Mouse (Mus musculus): ENCODE measurements around the gene Sppl2b. TPM values are rescaled to one million over a fixed set of nuclear protein-coding genes. Genes with fewer than 3 reads are reported as not detected.
"Not testable (repeated sequence)": the region's sequence is repeated elsewhere in the genome, so short reads cannot be mapped to it uniquely, and the experiment has no call there.

The Sppl2b gene
- polyA plus RNA-seq, 1 experiment from 2014 or later, result 52.9 TPM

GRCm38 (mm10) chr10:80827870-80828420 is 27.1 kb upstream of the Sppl2b start:
- 89% methylated on average over 10 of the region's 10 CpGs for WGBS
- Histone ChIP-seq H3K27ac (peak overlapping the region; percentile 97; the same call in 1 of the 2 replicates), H3K36me3 (peaks cover 31% of the 10 kb centered on the region), H3K9me3 (no peaks in the 10 kb centered on the region), H3K4me1 (replicated peaks) (peaks cover 60% of the 10 kb centered on the region), H3K4me3 (peak overlapping the region; percentile 89), H3K27me3 (ENCODE audit: insufficient read depth, poor library complexity, severe bottlenecking) (peaks cover 2% of the 10 kb centered on the region)
- no peak for DNase-seq (ENCODE audit: low spot score)

GRCm38 (mm10) chr10:80828587-80828986 is 26.5 kb upstream of the Sppl2b start:
- H3K27me3 ChIP-seq (ENCODE audit: insufficient read depth, poor library complexity, severe bottlenecking); DNase-seq (ENCODE audit: low spot score); H3K9me3 ChIP-seq; H3K27ac ChIP-seq: not testable (repeated sequence)
- 92% methylated on average over 9 of the region's 9 CpGs for WGBS
- Histone ChIP-seq H3K4me1 (replicated peaks) (peaks cover 66% of the 10 kb centered on the region), H3K36me3 (peaks cover 31% of the 10 kb centered on the region), H3K4me3 (peak overlapping the region; percentile 89)

DNA sequence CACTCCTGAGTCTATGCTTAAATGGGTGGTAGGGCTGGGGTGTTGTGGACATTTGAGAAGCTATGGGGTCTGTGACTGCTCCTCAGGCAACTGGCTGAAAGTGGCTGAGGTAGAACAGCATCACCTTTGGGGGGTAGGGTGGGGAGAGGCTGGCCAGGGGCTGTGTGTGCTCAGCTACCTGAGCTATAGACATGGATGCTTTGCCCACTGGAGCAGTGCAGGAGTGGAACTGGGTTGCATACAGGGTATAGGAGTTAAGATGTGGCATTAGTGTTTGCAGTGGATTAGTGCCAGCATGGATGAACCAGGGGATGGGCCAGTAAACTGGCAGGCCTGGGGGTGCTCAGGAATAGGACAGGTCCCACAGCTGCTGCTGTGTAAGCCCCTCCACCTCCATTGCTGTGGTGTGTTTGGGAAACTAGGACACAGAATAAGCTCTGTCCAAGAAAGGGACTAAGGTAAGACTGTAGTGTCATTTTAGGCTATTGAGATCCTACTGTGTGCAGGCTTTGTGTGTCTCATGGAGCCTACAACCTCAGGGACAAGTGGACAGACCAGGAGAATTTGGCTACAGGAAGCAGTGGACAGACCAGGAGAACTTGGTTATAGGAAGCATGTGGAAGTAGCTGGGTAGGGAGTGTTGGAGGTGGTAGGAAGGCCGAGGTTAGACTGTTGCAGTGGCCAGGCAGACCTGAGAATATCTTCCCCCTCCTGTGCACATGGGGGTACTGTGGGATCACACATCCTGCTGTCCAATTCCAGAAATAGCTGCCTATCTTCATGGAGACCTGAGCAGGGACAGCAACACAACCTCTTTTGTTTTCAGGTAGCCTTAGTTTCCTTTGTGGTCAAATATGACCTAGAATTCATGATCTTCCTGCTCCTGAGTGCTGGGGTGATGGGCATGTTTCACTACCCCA is 25.5 kb upstream of the Sppl2b start:
- Histone ChIP-seq H3K27me3 (ENCODE audit: insufficient read depth, poor library complexity, severe bottlenecking) (peaks cover 19% of the 10 kb centered on the region), H3K9me3 (peaks cover 5% of the 10 kb centered on the region; the same call in 1 of the 2 replicates), H3K4me1 (replicated peaks) (peaks cover 66% of the 10 kb centered on the region), H3K36me3 (peaks cover 31% of the 10 kb centered on the region), H3K4me3 (0 out of 2 replicates have a peak overlapping the region, but pooled peaks have one; percentile 9), H3K27ac (no peak overlapping the region)
- 69% methylated on average over 1 of the region's 1 CpGs for WGBS
- DNase-seq (ENCODE audit: low spot score), result no peak

DNA sequence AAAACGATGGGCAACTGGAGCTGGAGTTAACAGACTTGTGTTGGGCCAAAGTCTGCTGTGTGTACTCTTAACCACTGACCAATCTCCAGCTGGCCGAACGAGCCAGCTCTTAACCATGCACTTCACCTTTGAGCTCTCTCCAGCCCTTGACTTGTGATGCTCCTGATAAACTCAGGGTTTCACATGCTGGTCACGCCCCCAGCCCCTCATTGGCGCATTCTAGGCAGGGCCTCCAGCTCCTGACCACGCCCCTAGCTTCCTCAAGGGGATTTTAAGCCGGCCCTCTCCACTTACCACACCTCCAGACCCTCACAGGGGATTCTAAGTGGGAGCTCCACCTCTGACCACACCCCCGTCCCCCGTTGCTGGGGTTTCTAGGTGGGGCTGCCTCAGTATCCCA is 23.9 kb upstream of the Sppl2b start:
- peak overlapping the region; percentile 26; the same call in 1 of the 2 replicates for H3K4me3 ChIP-seq
- H3K9me3 ChIP-seq, result peaks cover 10% of the 10 kb centered on the region; the same call in 1 of the 2 replicates
- peaks cover 73% of the 10 kb centered on the region for H3K4me1 ChIP-seq (replicated peaks)
- peaks cover 31% of the 10 kb centered on the region for H3K36me3 ChIP-seq
- DNase-seq (ENCODE audit: low spot score), result peak; percentile 77
- peaks cover 34% of the 10 kb centered on the region for H3K27me3 ChIP-seq (ENCODE audit: insufficient read depth, poor library complexity, severe bottlenecking)
- 4% methylated on average over 9 of the region's 9 CpGs for WGBS
- no peak overlapping the region for H3K27ac ChIP-seq

- Histone ChIP-seq H3K36me3 (peaks cover 29% of the 10 kb centered on the region), H3K4me3 (no peak overlapping the region), H3K27ac (no peak overlapping the region; the same call in 1 of the 2 replicates), H3K27me3 (ENCODE audit: insufficient read depth, poor library complexity, severe bottlenecking) (peaks cover 51% of the 10 kb centered on the region), H3K9me3 (peaks cover 10% of the 10 kb centered on the region; the same call in 1 of the 2 replicates), H3K4me1 (replicated peaks) (peaks cover 80% of the 10 kb centered on the region)
- peak; percentile 33 for DNase-seq (ENCODE audit: low spot score)
- WGBS, result 43% methylated on average over 7 of the region's 7 CpGs
Observed at GRCm38 (mm10) chr10:80832818-80833217, 22.3 kb upstream of the Sppl2b start.

GRCm38 (mm10) chr10:80835617-80836016 is 19.5 kb upstream of the Sppl2b start:
- peak overlapping the region; percentile 18; the same call in 1 of the 2 replicates for H3K4me3 ChIP-seq
- peaks cover 2% of the 10 kb centered on the region for H3K36me3 ChIP-seq
- H3K4me1 ChIP-seq (replicated peaks), result peaks cover 75% of the 10 kb centered on the region
- no peak overlapping the region for H3K27ac ChIP-seq
- H3K9me3 ChIP-seq, result peaks cover 10% of the 10 kb centered on the region; the same call in 1 of the 2 replicates
- WGBS, result 53% methylated on average over 30 of the region's 30 CpGs
- peaks cover 61% of the 10 kb centered on the region for H3K27me3 ChIP-seq (ENCODE audit: insufficient read depth, poor library complexity, severe bottlenecking)
- DNase-seq (ENCODE audit: low spot score), result no peak

DNA sequence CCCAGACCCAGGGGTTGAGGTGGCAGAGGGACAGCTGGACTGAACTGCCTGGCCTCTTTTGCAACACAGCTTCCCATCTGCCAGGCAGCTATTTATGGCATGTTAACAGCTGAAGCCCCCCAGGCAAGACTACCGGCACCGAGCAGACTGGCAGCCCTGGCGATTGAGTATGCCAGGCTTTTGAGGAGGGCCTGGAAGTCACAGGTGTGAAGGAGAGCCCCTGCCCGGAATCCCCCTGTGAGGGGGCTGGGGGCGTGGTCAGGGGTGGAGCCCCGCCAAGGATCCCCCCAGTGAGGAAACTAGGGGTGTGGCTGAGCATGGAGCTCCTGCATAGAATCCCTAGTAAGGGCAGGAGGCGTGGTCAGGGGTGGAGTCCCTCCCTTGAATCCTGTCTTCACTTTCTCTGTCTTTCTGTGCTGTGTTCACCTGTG is 18.1 kb upstream of the Sppl2b start:
- peaks cover 10% of the 10 kb centered on the region; the same call in 1 of the 2 replicates for H3K9me3 ChIP-seq
- H3K4me3 ChIP-seq, result no peak overlapping the region
- no peak for DNase-seq (ENCODE audit: low spot score)
- no peaks in the 10 kb centered on the region for H3K36me3 ChIP-seq
- 54% methylated on average over 7 of the region's 7 CpGs for WGBS
- H3K4me1 ChIP-seq (replicated peaks), result peaks cover 76% of the 10 kb centered on the region
- no peak overlapping the region for H3K27ac ChIP-seq
- peaks cover 75% of the 10 kb centered on the region for H3K27me3 ChIP-seq (ENCODE audit: insufficient read depth, poor library complexity, severe bottlenecking)

GRCm38 (mm10) chr10:80837827-80838226 is 17.2 kb upstream of the Sppl2b start:
- H3K27me3 ChIP-seq (ENCODE audit: insufficient read depth, poor library complexity, severe bottlenecking), result peaks cover 83% of the 10 kb centered on the region
- no peak for DNase-seq (ENCODE audit: low spot score)
- H3K4me1 ChIP-seq (replicated peaks), result peaks cover 68% of the 10 kb centered on the region
- 9% methylated on average over 2 of the region's 2 CpGs for WGBS
- H3K9me3 ChIP-seq, result peaks cover 10% of the 10 kb centered on the region; the same call in 1 of the 2 replicates
- H3K4me3 ChIP-seq, result 0 out of 2 replicates have a peak overlapping the region, but pooled peaks have one; percentile 9
- no peak overlapping the region for H3K27ac ChIP-seq
- H3K36me3 ChIP-seq, result no peaks in the 10 kb centered on the region

GRCm38 (mm10) chr10:80838346-80838912 is 16.6 kb upstream of the Sppl2b start:
- Histone ChIP-seq H3K36me3 (no peaks in the 10 kb centered on the region), H3K27me3 (ENCODE audit: insufficient read depth, poor library complexity, severe bottlenecking) (peaks cover 83% of the 10 kb centered on the region), H3K9me3 (peaks cover 10% of the 10 kb centered on the region; the same call in 1 of the 2 replicates), H3K27ac (no peak overlapping the region), H3K4me1 (replicated peaks) (peaks cover 67% of the 10 kb centered on the region), H3K4me3 (no peak overlapping the region)
- 66% methylated on average over 2 of the region's 2 CpGs for WGBS
- DNase-seq (ENCODE audit: low spot score), result no peak

- Histone ChIP-seq H3K27ac (no peak overlapping the region), H3K9me3 (peaks cover 2% of the 10 kb centered on the region; the same call in 1 of the 2 replicates), H3K4me1 (replicated peaks) (peaks cover 75% of the 10 kb centered on the region), H3K27me3 (ENCODE audit: insufficient read depth, poor library complexity, severe bottlenecking) (peaks cover 83% of the 10 kb centered on the region), H3K4me3 (no peak overlapping the region), H3K36me3 (no peaks in the 10 kb centered on the region)
- 56% methylated on average over 6 of the region's 6 CpGs for WGBS
- DNase-seq (ENCODE audit: low spot score), result no peak
Observed at GRCm38 (mm10) chr10:80839848-80840247, 15.2 kb upstream of the Sppl2b start.

- 0 out of 2 replicates have a peak overlapping the region, but pooled peaks have one; percentile 5 for H3K4me3 ChIP-seq
- 0 out of 2 replicates have a peak overlapping the region, but pooled peaks have one; percentile 29 for H3K27ac ChIP-seq
- peaks cover 82% of the 10 kb centered on the region for H3K27me3 ChIP-seq (ENCODE audit: insufficient read depth, poor library complexity, severe bottlenecking)
- no peaks in the 10 kb centered on the region for H3K9me3 ChIP-seq
- WGBS, result 80% methylated on average over 2 of the region's 2 CpGs
- no peaks in the 10 kb centered on the region for H3K36me3 ChIP-seq
- H3K4me1 ChIP-seq (replicated peaks), result peaks cover 65% of the 10 kb centered on the region
- DNase-seq (ENCODE audit: low spot score), result no peak
Observed at GRCm38 (mm10) chr10:80841685-80842084, 13.4 kb upstream of the Sppl2b start.

- Histone ChIP-seq H3K4me3 (no peak overlapping the region), H3K9me3 (no peaks in the 10 kb centered on the region), H3K27ac (no peak overlapping the region), H3K27me3 (ENCODE audit: insufficient read depth, poor library complexity, severe bottlenecking) (peaks cover 76% of the 10 kb centered on the region), H3K4me1 (replicated peaks) (peaks cover 59% of the 10 kb centered on the region), H3K36me3 (no peaks in the 10 kb centered on the region)
- WGBS, result 84% methylated on average over 15 of the region's 15 CpGs
- no peak for DNase-seq (ENCODE audit: low spot score)
Observed at GRCm38 (mm10) chr10:80842334-80842733, 12.7 kb upstream of the Sppl2b start.

Data from hindbrain, embryonic 10.5 days (tissue).